Mouse (Mus musculus) small intestine, adult 2 months (tissue): ENCODE measurements around the gene Pou6f1.

Experiments
- CTCF ChIP-seq: fragments of 200-500 bp; IDR thresholded peaks from 2 replicates; pipeline ENCODE4 v1.5.1; 2012; ENCODE audit warnings: low read depth, mild to moderate bottlenecking, control low read depth, inconsistent platforms, low read length, moderate library complexity, mixed read lengths; ENCODE audit not compliant: insufficient replicate concordance, insufficient read length; ENCODE audit errors: extremely low read depth
- POLR2A ChIP-seq: fragments of 200-500 bp; IDR thresholded peaks from 2 replicates; pipeline ENCODE4 v1.6.1; 2012; ENCODE audit warnings: low read depth, mild to moderate bottlenecking, control low read depth, inconsistent platforms, low read length, moderate library complexity

GRCm38 (mm10) chr15:100627774-100628370 lies 28.1 kb upstream of the Pou6f1 start:
- TF ChIP-seq POLR2A (no peak), CTCF (no peak)
